Mouse (Mus musculus): ENCODE measurements around the gene Oas1a.

The Oas1a gene

Small RNA genes within 50 kb of the gene (microRNA-seq; reads per million reads assigned to microRNA genes)
- gene Gm22907: 0 reads per million in 2 experiments
